Mouse (Mus musculus) lung, postnatal 14 days (tissue): ENCODE data around the gene Spa17.

Experiments used
- DNase-seq: peaks from one replicate; pipeline ENCODE4 v3.0.0; 2021

The Spa17 gene

GRCm38 (mm10) chr9:37615220-37615619 lies 1.7 kb upstream of the Spa17 start:
- DNase-seq: no peak

GRCm38 (mm10) chr9:37614316-37614715 lies 794 bp upstream of the Spa17 start:
- no peak for DNase-seq

DNA sequence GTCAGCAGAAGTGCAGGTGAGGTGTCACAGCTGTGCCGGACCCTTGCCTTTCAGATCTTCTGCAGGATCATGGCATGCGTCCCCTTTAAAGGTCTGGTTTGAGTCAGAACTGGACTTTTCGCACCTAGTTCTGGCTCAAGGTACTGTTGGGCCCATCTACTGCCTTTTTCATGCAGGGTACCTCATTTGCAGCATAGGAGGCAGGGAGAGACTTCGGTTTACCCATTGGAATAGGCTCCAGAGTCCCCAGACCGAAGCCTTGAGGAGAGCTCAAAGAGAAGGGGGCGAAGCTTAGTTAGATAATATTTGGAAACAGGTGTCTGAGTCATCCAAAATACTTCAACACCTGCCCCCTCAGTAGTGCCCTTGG lies 374 bp upstream of the Spa17 start:
- no peak for DNase-seq

- DNase-seq: no peak
These were observed 4.0 kb downstream of the Spa17 start for GRCm38 (mm10) chr9:37609558-37609957.

DNA sequence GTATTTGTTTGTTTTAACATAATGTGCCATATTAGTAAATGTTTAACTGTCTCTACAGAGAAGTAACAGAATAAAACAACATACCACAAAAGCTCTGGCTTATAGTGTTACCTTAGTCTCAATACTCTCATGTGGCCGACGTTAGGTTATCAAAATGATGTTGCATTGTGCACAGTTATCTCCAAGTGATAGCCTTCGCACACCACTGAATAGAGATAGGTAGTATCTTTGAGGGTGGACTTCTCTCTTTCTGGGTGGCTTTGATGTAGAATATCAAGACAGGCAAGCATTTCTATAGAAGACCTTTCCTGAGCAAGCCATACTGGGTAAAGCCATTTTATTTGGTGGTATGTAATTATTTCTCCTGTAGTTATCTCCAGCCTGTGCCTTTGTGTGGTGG lies 8.4 kb downstream of the Spa17 start:
- DNase-seq: no peak

DNA sequence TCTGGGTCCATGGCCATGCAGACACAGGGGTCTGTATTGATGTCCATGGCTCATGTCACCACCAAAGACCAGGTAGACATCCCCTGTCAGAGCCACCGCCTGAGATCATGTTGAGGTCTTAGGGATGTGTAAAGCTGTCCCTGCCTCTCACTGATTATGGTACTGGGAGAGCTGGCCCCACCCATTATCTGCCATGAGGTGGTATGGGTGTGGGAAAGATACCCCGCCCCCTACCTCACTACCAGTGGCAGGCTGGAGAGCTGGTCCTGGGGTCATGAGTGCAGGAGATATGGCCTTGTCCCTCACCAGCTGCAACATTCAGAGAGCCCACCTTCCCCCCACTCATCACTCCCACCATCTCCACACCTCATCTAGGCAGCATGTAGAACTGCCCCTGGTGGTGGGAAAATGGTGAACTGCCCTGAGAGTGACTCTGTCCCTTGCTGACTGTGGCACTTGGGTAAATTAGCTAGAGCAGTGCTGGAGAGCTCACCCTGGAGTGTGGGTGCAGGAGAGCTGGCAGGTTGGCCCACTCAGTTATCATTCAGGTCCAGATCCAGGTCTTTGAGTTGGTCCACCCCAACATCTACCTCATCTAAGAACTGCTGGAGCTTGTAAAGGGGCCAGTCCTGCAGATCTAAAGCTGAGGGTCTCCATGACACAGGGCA lies 12.8 kb downstream of the Spa17 start:
- no peak for DNase-seq

GRCm38 (mm10) chr9:37598637-37599036 lies 14.9 kb downstream of the Spa17 start:
- DNase-seq: no peak

- DNase-seq: no peak
These were observed 18.0 kb downstream of the Spa17 start for GRCm38 (mm10) chr9:37595570-37595969.

DNA sequence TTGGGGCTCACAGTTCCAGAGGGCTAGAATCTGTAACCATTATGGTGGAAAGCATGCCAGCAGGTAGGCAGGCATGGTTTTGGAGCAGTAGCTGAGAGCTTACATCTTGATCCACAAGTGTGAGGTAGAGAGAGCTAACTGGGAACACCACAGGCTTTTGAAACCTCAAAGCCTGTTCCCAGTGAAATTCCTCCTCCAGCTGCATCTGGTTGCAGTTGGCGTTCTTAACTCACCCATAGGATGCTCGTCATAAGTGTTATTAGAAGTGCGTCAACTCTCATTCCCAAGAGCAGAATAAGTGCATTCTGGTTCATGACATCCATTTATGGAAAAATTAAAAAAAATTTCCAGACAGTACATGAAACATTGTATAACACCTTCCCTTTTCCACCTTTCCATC lies 19.8 kb downstream of the Spa17 start:
- DNase-seq: no peak

- DNase-seq: no peak
These were observed 20.9 kb downstream of the Spa17 start for GRCm38 (mm10) chr9:37592633-37593032.

- no peak for DNase-seq
These were observed 21.5 kb downstream of the Spa17 start for GRCm38 (mm10) chr9:37592025-37592424.

DNA sequence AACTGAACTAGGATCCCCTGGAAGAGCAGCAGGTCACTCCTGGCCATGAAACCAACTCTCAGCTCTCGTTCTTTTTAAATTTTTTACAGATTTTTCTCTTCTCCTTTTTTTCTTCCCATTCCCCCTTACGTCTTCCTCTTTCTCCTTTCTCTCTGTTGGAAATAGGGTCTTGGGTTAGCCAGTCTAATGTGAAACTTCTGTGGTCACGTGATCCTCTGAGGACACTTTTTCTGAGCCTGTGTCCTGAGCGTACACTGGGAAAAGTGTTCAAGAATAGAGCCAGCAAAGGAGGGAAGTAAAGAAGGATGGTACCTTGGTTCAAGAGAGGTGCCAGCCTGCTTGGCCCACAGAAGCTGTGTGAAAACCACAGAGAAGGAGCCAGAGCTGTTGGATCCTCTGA lies 23.1 kb downstream of the Spa17 start:
- DNase-seq: no peak

DNA sequence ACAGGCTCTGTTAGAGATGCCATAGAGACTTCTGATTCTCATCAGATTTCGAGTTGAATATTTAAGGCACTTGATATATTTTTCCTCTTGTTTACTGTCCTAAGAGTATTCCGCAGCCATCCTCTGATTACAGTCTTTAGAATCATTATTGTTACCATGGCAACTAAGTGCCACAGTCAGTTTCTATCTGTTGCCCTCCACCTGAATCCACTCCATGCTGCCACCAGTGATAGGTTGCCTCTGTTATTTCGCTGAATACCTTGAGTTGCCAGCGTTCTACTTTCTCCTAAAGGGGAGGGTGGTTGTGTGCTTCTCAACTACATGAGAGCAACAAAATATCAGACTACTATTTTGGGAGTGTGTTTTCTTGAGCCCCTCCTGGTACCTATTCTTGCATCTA lies 26.8 kb downstream of the Spa17 start:
- DNase-seq: no peak

DNA sequence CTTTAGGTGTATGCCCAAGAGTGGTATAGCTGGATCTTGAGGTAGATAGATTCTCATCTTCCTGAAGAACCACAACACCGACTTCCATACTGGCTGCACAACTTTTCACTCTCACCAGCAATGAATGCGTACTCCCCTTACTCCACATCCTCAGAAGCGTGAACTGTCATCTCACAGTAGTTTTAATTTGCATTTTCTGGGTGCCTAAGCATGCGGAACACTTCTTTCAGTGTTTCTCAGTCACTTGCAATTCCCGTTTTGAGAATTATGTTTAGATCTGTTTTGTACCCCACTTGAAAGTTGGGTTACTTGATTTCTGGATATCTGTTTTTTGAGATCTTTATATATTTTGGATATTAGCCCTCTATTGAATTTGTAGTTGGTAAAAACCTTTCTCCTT lies 29.9 kb downstream of the Spa17 start:
- no peak for DNase-seq

GRCm38 (mm10) chr9:37576436-37576930 lies 37.0 kb downstream of the Spa17 start:
- DNase-seq: no peak

DNA sequence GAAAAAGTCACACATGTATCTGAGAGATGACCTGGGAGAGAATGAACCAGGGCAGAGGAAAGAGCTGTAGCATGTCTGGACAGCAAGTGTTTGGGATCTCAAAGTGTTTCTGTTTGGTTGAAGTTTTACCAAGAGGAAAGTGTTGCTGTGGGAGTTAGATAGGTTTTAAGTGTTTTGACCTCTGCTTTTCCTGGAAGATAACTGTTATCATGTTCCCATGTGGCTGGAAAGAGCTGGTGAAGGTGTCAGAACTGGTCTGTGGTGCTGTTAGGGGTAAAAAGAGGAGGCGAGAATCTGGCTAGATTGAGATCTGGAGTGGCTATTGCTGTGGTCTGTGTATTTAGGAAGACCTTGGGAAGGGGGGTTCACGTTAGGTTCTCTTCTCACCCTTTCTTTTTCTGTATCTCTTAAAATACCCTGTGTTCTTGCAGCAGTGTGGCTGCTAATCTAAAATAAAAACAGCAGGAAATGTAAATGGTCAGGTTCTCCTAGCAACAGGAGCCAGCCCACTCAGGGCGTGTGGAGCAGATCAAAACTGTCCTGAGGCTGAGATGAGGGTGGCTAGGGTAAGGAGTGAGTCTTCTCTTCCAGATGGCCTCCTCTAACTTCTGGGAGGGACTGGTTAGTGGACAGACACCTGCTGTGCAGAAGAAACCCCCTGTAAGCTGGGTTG lies 41.2 kb downstream of the Spa17 start:
- DNase-seq: no peak

- DNase-seq: no peak
These were observed 44.2 kb downstream of the Spa17 start for GRCm38 (mm10) chr9:37569231-37569835.

GRCm38 (mm10) chr9:37568605-37569214 lies 44.8 kb downstream of the Spa17 start:
- DNase-seq: no peak

- no peak for DNase-seq
These were observed 45.5 kb downstream of the Spa17 start for GRCm38 (mm10) chr9:37567892-37568604.

DNA sequence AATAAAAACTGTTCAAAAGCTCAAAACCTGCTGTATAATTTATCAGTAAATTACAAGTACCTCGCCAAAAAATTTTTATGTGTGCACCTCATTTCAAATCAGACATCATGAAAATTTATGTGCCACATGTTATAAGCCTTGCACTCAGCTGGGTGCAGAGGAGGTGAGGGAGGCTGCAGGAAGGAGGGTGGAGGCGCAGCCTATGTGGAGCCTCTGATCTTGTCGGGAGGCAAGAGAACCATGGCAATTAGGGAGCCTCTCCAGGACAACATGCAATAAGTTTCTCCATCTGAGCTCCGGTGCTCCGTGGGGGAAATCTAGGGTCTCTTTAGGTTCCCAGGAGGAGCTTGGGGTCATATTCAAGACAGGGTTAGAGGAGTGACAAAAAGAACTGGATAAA lies 46.1 kb downstream of the Spa17 start:
- no peak for DNase-seq

DNA sequence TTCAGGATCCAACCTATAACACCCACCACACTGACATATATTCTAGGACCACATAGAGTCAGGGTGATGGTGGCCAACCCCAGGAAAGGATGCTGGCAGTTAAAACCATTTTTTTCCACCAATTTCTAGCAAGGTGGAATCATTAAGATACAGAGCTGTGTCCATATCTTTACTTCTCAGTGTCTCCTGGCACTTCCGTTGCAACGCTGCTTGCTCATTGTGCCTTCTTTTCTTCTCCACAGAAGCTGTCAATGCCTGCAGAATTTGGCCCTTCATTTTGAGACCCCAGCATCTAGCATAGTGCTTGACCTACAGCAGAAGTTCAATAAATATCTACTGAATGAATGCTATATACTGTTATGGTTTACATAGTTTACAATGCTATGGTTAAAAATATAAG lies 46.5 kb downstream of the Spa17 start:
- DNase-seq: no peak

DNA sequence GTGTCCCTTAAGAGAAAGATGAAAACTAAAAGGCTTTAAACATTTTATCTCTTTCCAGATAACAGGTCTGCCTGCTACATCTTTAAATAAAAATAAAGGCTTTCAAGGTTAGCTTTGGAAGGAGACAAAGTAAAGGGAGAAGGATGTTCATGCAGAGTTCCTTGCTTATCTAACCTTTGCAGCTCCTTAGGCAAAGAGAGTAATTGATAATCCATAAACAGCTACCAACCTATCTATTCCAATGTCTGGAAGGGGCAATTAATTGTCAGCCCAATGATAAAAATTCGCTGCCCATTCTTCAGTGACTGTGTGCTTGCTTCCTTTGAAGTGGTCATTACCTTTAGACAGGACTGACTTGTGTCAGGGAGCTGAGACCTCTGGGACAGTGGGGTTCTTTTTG lies 49.7 kb downstream of the Spa17 start:
- no peak for DNase-seq

GRCm38 (mm10) chr9:37560617-37561016 lies 52.9 kb downstream of the Spa17 start:
- no peak for DNase-seq
